Mouse (Mus musculus) C2C12 (cell line): Measurements from ENCODE around the gene Gm20388.

Source experiments
- CEBPB ChIP-seq: IDR thresholded peaks from one replicate; pipeline ENCODE4 v1.6.1; 2011; ENCODE audit warnings: low read depth, mild to moderate bottlenecking, control low read depth, moderate library complexity
- CTCF ChIP-seq: IDR thresholded peaks from one replicate; pipeline ENCODE4 v1.5.1; 2011; ENCODE audit not compliant: control insufficient read depth, insufficient read depth, insufficient read length
- FOSL1 ChIP-seq: IDR thresholded peaks from one replicate; pipeline ENCODE4 v1.8.0; 2011; ENCODE audit warnings: mild to moderate bottlenecking, low read length; ENCODE audit not compliant: poor library complexity, insufficient read depth, severe bottlenecking
- MAX ChIP-seq: IDR thresholded peaks from one replicate; pipeline ENCODE4 v1.6.1; 2011; ENCODE audit warnings: mild to moderate bottlenecking, control low read depth
- MYOD1 ChIP-seq: IDR thresholded peaks from one replicate; pipeline ENCODE4 v1.6.1; 2011; ENCODE audit warnings: low read depth; ENCODE audit not compliant: control insufficient read depth, insufficient read length
- MYOG ChIP-seq: IDR thresholded peaks from one replicate; pipeline ENCODE4 v1.6.1; 2011; ENCODE audit not compliant: control insufficient read depth, insufficient read length; ENCODE audit errors: extremely low read depth
- USF1 ChIP-seq: IDR thresholded peaks from one replicate; pipeline ENCODE4 v1.6.1; 2011; ENCODE audit warnings: low read depth, mild to moderate bottlenecking, control low read depth, moderate library complexity

DNA sequence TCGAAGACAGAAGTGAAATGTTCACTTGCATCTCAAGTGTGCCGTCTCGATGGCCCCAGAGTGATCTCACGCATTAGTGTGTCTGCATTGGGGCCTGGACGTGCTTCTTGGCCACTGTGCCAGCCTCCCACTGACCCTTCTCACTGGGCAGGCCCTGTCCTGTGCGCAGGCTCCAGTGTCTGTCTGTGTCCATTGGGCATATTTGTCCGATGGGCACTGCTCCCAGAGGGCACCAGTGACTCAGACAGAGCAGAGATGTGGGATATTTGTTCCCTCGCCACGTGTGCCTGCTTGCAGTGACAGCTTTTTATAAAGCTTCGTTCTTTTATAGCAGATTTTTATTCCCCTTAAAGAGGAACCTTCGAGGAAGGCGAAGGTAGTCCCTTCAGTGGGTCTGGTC lies 1863.2 kb downstream of the Gm20388 start:
- no peak for TF ChIP-seq USF1
- no peak for TF ChIP-seq MAX
- no peak for TF ChIP-seq CTCF
- no peak for TF ChIP-seq MYOD1
- TF ChIP-seq CEBPB, result no peak
- no peak for TF ChIP-seq MYOG
- TF ChIP-seq FOSL1, result no peak
